Mouse (Mus musculus) v-Abl transformed pro-B cells (cell line): ENCODE measurements at regions not wholly inside any gene's neighbourhood (a gene's known extent, or its start where the extent isn't known, plus 50 kb on each side); places are given as distances from the start of the nearest gene placed in this dataset.

Experiments used
- in situ Hi-C, 2 experiments: fragments of 400-800 bp; cut with MboI; formaldehyde crosslinking; loops; one replicate each; pipeline ENCODE4 v1.15.1; 2025; ENCODE audit not compliant: unreplicated experiment in 2 of 2

- in situ Hi-C loops: loop anchor here (5.0 to 10.0 kb wide), 5 partner anchors 59 to 539 kb away; no protein-coding TSS in a partner anchor
Measured at GRCm38 (mm10) chr17:83276000-83276891, 61.2 kb downstream of the Pkdcc start.

- in situ Hi-C loops: loop anchor here (5.0 to 10.0 kb wide), 5 partner anchors 57 to 537 kb away; no protein-coding TSS in a partner anchor
Measured at GRCm38 (mm10) chr17:83277117-83277947, 62.2 kb downstream of the Pkdcc start.

GRCm38 (mm10) chr17:83277948-83278924 lies 63.1 kb downstream of the Pkdcc start:
- in situ Hi-C loops: loop anchor here (5.0 to 10.0 kb wide), 5 partner anchors 57 to 537 kb away; no protein-coding TSS in a partner anchor

- in situ Hi-C loops: no loop called here
Measured at GRCm38 (mm10) chr17:83283328-83283727, 67.4 kb upstream of the Eml4 start.

- in situ Hi-C loops: loop anchor here in 1 of 2 experiments (5.0 kb wide), 1 partner anchor 40 kb away; no protein-coding TSS in a partner anchor
Measured at GRCm38 (mm10) chr17:83287381-83288142, 63.2 kb upstream of the Eml4 start.

GRCm38 (mm10) chr17:83288143-83288492 lies 62.6 kb upstream of the Eml4 start:
- in situ Hi-C loops: loop anchor here in 1 of 2 experiments (5.0 kb wide), 1 partner anchor 39 kb away; no protein-coding TSS in a partner anchor

- in situ Hi-C loops: no loop called here
Measured at GRCm38 (mm10) chr17:83295526-83296238, 55.0 kb upstream of the Eml4 start.

GRCm38 (mm10) chr17:83297379-83298121 lies 53.2 kb upstream of the Eml4 start:
- in situ Hi-C loops: no loop called here
